Mouse (Mus musculus): ENCODE measurements around the gene S100a5. TPM values are rescaled to one million over a fixed set of nuclear protein-coding genes. Genes with fewer than 3 reads are reported as not detected.
A peak's percentile ranks its signal among the peaks of the same experiment; 100 is the strongest.

Gene S100a5
- total RNA-seq, 1 experiment from 2014 or later, result not detected

DNA sequence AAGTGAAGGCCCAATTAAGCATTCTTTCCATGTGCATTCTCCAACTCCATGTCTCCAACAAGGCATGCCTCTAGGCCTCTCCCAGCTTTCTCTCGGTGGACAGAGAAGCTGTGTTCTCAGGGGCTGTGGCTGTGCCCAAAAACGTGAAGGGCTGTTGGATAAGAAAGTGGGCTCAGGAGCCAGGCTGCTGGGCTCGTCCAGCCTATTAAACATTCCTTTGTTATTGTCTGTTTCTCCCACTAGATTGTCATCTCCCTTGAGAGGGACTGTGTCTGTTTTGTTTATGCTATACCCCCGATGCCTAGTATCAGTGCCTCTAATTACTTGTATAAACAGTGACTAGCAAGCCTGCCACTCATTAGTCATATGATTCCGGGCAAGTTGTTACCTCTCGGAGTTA, 10.6 kb upstream of the S100a5 start:
- ATAC-seq (ENCODE audit: extremely low read depth, insufficient number of reproducible peaks, low FRiP score, poor library complexity, severe bottlenecking), result no peak

DNA sequence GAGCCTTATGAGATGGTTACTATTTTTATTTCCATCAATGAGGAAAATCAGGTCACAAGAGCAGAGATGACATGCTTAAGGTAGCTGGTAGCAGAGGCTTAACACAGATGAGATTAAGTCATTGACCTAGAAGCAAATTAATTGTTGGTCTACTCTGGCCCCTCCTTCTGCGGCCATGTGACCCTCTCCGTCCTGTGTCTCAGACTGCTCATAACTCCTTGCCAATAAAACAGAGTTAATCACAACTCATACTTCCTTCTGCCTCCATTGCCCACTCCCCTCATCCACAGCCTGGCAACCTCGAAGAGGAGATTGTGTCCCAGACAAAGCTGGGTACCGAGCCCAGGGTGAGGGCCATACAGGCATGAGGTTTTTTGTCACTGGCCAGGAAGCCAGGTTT, 10.1 kb upstream of the S100a5 start:
- no peak for ATAC-seq (ENCODE audit: extremely low read depth, insufficient number of reproducible peaks, low FRiP score, poor library complexity, severe bottlenecking)

DNA sequence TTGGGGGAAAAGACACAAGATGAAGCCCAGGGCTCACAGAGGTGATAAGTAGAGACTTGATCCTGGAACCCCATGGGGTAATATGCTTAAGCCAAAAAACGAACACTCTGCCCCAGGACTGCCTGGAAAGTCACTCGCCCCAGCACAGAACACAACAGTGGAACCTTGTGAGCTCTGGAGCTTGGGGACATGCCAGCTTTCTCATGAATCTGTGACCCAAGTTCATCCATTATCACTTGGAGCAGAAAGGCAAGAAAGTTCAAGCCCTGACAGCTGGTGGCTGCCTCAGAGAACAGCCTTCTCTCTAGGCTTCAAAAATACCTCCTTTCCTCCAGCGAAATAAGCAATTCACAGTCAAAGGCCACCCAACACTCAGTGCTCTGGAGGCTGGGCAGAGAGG, 8.9 kb upstream of the S100a5 start:
- no peak for ATAC-seq (ENCODE audit: extremely low read depth, insufficient number of reproducible peaks, low FRiP score, poor library complexity, severe bottlenecking)

DNA sequence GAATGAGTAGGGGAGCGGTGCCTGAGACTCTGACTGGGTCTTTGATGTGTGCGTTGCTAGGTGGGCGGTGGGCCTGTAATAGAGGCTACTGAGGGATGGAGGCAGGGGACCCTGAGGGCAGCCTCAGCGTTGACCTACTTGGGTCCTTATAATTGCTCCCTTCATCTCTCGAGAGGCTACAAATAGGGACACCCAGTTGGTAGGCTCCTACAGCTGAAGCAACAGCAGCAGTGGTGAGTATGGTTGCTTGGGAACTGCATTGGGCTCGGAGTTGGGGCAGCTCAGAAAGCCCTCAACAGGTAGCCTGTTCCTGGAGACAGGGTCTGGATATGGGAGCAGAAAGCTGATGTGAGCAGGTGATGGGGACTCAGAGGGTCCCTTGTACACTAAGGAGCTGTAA, 8.3 kb upstream of the S100a5 start:
- ATAC-seq (ENCODE audit: extremely low read depth, insufficient number of reproducible peaks, low FRiP score, poor library complexity, severe bottlenecking), result no peak

DNA sequence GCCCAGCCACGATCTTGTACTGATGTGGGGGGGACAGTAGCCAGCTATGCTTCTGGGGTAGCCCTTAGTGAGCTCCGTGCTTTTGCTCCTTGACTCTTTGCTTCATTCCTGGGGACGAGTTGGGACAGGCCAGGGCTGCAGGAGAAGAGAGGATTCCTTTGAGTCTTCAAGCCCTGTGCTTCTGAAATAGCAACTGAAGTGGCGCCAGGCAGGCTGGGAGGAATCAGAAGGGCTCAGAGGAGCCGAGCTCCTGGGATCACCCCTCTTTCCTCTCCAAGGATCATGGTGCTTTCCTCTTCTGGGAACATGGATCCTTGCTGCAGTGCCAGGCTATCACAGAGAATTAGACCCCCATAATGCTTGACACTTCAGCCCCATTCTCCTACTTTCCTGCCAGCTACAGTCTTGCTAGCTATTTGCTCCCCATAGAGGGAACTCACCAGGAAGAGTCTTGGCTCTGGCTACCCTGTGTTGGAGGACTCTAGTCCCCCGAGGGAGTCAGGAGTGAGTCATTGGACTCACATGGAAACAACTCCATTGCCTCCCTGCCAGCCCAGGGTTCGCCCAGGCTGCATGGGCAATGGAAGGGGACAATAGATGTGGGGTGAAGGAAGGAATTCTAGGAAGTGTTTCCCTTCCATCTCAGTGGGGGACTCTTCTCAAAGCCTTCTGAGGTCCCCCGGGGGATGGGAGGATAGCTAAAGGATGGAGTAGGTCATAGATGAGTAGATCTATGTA, 7.7 kb upstream of the S100a5 start:
- ATAC-seq (ENCODE audit: extremely low read depth, insufficient number of reproducible peaks, low FRiP score, poor library complexity, severe bottlenecking), result no peak

DNA sequence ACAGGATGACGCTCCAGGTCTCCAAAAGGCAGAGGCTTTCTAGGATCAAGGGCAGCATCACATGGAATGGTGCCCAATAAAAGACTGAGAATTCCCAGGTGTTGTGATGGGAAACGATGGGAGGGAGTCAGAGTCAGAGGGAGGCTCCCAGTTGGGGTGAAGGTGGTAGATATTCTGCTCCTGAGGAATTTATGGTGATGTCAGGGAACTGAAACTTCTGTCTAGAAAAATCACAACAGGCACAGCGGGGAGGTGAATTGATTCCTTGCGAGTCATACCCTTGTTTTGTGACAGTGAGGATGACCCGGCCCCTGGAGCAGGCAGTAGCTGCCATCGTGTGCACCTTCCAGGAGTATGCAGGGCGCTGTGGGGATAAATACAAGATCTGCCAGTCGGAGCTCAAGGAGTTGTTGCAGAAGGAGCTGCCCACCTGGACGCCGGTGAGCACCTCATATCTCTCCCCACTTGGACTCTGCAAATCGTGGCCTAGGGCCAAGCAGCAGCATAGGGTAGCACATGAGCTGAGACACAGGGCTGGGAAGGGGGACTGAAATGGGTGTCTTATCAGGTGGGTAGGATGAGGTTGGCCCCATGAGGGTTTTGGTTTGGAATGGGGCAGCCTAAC, 6.7 kb upstream of the S100a5 start, which contains the start of gene Gm42674:
TSS of gene Gm42674 (plus strand) at position 419 of the 625 bp plus-strand sequence.
- no peak for ATAC-seq (ENCODE audit: extremely low read depth, insufficient number of reproducible peaks, low FRiP score, poor library complexity, severe bottlenecking)

DNA sequence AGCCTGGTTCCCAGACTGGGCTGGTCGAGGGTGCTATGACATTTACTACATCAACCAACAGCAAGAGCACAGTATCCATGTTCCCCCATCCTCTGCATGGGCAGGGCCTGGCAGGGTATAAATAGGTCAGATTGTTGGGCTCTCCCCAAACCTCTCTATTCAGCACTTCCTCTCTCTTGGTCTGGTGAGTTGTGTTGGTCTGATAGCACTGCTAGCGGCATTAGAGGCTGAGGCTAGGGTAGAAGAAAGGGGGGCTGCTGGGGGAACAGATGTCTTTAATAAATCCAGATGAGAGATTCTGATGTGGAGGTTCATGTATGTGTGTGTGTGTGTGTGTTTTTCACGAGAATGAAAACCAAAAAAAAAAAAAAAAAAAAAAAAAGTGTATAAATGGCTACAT, 4.7 kb upstream of the S100a5 start, which contains the start of gene S100a4:
TSS of gene S100a4 (plus strand) at position 149 of the 400 bp plus-strand sequence.
- ATAC-seq (ENCODE audit: extremely low read depth, insufficient number of reproducible peaks, low FRiP score, poor library complexity, severe bottlenecking), result peak; percentile 47; the same call in 1 of the 2 replicates

DNA sequence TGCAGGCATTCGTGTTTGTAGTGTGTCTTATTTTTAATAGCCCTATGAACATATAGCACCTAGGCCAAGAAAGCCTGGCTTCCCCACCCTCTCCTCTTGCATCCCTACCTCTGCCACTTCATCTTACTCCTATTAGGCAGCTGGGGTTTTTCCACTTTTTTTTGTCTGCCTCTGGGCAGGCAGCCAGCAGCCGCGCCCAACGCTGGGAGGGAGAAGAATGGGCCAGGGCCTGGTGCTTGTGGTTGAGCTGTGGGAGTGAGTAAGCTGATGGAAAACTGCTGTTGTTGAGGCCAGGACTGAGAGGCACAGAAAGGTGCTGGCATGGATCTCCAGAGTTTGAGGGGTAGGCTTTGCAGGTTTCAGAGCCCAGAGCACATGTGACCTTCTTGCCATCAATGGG, 3.9 kb upstream of the S100a5 start:
- ATAC-seq (ENCODE audit: extremely low read depth, insufficient number of reproducible peaks, low FRiP score, poor library complexity, severe bottlenecking), result no peak

DNA sequence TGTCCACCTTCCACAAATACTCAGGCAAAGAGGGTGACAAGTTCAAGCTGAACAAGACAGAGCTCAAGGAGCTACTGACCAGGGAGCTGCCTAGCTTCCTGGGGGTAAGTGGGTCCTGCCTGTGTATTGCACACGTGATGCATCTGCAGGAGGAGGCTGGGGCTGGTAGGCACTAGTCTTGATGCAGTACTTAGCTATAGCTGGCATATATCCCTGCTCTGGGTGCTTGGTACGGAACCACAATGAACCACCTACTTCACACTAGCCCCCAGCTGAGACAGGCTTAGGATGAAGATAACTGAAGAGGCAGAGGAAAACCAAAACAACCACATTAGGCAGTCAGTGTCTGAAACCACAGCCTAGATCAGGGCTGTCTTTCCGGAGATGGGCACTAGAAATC, 3.3 kb upstream of the S100a5 start:
- no peak for ATAC-seq (ENCODE audit: extremely low read depth, insufficient number of reproducible peaks, low FRiP score, poor library complexity, severe bottlenecking)

DNA sequence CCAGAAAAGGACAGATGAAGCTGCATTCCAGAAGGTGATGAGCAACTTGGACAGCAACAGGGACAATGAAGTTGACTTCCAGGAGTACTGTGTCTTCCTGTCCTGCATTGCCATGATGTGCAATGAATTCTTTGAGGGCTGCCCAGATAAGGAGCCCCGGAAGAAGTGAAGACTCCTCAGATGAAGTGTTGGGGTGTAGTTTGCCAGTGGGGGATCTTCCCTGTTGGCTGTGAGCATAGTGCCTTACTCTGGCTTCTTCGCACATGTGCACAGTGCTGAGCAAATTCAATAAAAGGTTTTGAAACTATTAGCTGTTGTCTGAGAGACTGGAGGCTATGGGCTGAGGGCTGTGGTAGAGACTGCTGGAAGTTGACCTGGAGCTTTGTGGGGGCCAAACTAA, 2.6 kb upstream of the S100a5 start:
- no peak for ATAC-seq (ENCODE audit: extremely low read depth, insufficient number of reproducible peaks, low FRiP score, poor library complexity, severe bottlenecking)

DNA sequence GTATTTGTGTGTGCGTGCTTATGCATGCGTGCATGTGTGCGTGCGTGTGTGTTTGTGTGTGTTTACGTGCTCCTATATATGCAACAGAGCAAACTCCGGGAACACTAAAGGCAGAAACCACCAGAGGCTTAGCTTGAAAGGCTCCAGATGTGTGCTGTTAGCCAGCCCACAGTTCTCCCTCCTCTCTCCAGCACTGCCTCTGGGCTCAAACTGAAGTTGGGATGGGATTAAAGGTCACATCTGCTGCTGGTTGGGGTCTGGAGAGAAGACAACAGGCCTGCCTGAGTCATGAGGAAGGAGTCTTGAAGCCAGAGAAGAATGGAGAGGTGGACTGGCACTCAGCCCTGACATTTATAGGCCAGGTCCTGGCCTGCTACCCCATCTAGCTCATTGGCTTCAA, 2.1 kb upstream of the S100a5 start:
- ATAC-seq (ENCODE audit: extremely low read depth, insufficient number of reproducible peaks, low FRiP score, poor library complexity, severe bottlenecking), result no peak

DNA sequence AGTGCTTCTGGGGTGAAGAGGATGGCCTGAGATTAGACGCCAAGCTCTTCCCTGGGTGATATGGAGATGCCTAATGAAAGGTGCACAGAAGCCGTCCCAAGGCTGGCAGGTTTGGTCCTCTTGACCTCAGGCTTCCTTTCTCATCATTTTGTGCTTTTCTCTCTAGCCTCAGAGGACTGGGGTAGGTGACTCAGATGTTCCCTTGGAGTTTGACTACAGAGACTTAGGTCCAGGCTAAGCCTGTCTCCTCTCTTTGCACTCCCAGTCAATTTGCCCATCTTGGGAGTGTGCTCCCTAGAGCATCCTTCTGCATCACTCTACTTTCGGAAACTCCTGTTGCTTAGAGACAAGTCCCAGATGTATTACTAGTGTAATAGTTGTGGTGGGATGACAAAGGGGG, 962 bp upstream of the S100a5 start:
- ATAC-seq (ENCODE audit: extremely low read depth, insufficient number of reproducible peaks, low FRiP score, poor library complexity, severe bottlenecking), result no peak

DNA sequence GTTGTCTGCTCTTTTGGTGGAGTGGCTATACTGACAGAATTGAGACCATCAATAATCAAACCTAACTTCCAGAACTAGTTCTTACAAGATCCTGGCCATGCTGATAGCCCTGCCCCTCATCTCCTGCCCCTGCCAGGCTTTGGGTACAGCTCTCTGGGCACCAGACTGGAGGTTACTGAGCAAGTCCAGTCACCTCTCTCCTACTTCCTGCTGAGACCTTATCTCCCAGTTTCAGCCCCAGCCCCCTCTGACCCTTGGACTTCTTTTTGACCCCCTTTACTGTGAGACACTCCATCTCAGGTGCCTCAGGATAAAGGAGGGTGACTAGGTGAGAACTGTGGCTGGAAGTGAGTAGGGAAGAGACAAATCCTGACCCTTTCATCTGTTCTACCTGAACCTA, 779 bp downstream of the S100a5 start:
- no peak for ATAC-seq (ENCODE audit: extremely low read depth, insufficient number of reproducible peaks, low FRiP score, poor library complexity, severe bottlenecking)

DNA sequence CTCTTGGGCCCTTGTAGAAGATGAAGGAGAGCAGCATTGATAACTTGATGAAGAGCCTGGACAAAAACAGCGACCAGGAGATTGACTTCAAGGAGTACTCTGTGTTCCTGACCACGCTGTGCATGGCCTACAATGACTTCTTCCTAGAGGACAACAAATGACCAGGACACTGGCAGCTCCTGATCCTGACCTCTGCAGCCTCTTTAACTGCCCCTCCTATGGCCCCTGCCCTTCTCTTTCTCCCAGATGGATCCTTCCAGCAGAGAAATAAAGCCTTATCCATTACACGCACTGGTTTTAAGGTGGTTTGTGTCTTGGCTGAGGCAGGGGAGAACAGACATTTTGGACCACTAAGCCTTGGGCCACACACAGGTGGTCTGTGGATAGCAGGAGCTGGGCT, 3.2 kb downstream of the S100a5 start:
- no peak for ATAC-seq (ENCODE audit: extremely low read depth, insufficient number of reproducible peaks, low FRiP score, poor library complexity, severe bottlenecking)

DNA sequence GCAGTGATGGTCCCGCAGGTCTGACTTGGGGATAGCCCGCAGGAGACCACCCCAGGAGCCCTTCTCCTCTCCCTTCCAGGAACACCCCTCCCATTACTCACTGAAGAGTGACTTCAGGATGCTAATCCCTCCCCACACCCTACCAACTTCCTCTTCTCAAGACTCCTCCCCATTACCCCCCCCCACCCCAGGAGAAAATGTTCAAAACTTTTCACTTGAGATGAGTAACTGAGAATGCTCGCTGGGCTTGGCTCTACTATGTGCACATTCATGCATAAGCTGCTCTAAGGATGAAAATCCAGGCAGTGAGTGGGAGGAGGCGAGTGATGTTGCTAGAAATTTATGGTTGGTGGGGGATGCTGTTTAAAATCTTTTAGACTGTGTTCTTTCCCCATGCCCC, 3.7 kb downstream of the S100a5 start:
- peak; percentile 42 for ATAC-seq (ENCODE audit: extremely low read depth, insufficient number of reproducible peaks, low FRiP score, poor library complexity, severe bottlenecking)

DNA sequence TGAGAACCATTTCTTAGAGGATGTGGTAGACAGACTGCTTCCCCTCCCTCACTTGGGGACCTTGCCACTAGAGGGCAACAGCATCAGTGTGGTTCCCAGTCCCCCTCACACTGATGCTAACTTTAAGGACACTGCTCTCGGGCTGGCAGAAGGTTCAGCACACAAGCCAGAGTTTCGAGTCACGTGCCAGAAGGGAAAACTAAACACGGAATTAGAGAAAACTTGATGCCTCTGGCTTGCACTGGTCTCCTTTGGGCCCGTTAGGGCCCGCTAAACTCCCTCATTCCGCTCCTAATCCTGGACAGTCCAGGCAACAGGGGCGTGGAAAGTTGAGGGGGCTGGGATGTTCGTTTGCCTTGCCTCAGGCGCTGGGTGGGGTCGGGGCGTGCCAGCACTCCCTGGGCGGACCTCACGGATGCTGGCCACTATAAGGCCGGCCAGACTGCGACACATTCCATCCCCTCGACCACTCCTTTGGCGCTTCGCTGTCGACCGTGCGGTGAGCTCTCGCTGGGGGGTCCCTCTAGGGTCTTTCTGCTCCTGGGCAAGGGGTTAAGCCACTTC, 4.5 kb downstream of the S100a5 start, which contains the start of gene S100a6:
TSS of gene S100a6 (plus strand) at position 155 of the 564 bp plus-strand sequence.
- ATAC-seq (ENCODE audit: extremely low read depth, insufficient number of reproducible peaks, low FRiP score, poor library complexity, severe bottlenecking), result peak; percentile 78

DNA sequence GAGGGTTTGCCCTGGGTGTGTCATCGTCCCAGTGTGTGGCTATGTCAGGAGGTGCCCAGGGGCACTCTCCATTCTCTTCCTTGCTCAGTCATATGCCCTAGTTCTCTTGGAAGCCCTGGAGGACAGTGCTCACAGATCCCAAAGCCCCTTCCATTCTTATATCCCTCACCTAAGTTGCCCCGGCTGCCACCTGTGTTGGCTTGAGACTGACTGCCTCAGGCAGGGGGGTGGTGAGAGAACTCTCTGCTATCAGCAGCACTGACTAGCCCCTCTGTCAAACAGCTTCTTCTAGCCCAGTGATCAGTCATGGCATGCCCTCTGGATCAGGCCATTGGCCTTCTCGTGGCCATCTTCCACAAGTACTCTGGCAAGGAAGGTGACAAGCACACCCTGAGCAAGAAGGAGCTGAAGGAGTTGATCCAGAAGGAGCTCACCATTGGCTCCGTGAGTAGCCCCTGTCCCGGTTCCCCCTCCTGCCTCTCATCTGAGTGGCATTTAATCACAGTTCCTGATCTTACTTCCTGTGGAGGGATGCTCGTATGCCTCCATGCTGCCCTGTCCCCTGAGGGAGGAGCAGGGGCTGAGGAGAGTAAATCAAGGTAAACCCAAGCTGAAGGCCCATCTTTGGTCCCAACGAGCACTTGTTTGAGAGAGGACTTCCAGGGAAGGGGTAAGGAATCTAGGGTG, 5.3 kb downstream of the S100a5 start:
- no peak for ATAC-seq (ENCODE audit: extremely low read depth, insufficient number of reproducible peaks, low FRiP score, poor library complexity, severe bottlenecking)

DNA sequence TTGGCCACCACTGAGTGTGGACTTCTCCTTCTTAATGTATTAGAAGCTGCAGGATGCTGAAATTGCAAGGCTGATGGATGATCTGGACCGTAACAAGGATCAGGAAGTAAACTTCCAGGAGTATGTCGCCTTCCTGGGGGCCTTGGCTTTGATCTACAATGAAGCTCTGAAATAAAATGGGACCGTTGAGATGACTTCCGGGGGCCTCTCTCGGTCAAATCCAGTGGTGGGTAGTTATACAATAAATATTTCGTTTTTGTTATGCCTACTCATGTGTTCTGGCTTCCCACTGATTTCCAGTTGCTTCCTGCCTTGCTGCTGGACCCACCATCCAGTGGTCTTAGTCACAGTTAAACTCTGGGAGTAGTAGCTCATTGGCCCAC, 5.8 kb downstream of the S100a5 start:
- ATAC-seq (ENCODE audit: extremely low read depth, insufficient number of reproducible peaks, low FRiP score, poor library complexity, severe bottlenecking), result no peak

DNA sequence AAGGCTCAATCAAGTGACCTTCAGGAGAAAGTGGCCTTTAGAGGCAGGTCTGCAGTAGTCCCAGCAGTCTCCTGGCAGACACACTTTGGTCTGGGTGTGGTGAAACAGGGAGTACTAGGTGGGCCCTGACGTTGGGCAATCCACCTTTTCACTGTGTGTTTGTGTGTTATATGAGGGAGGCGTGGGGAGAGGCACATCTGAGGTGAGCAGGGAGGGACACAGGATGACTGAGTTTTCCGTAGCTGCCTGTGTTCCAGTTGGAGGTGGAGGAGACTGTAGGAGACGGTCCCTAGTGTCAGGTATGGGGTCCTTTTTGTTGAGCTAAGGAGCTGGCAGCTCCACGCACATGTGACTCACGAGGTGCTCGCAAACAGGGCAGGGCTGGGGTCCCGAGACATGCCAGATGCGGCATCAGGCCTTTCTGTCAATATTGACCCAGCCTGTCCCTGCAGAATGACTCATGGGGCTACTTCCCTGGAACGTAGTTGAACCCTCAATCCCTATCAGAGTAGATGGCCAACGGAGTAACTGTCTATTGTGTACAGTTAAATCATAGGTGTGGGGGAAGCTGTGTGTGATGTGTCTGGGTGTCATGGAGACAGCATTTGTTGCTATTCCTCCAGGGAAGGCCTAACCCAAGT, 6.4 kb downstream of the S100a5 start:
- ATAC-seq (ENCODE audit: extremely low read depth, insufficient number of reproducible peaks, low FRiP score, poor library complexity, severe bottlenecking), result no peak

Measured in neutrophil, adult 5-6 weeks (primary cell).